Mouse (Mus musculus): ENCODE data around the gene Gm29133. TPM values are rescaled to one million over a fixed set of nuclear protein-coding genes. Genes with fewer than 3 reads are reported as not detected.

The Gm29133 gene
- polyA plus RNA-seq (2014; fragmentation: Illumina TruSeq; extraction: RNeasy Lipid Tissue Mini Kit (QIAGEN cat#74804); ENCODE audit: low replicate concordance) = not detected

GRCm38 (mm10) chr3:75747897-75748296, at the start of gene Gm29133:
Gene Gm29133, plus strand, starts transcription at chr3:75748197.

Other genes starting within 250 kb of the Gm29133 start
- 496 TPM for gene Pdcd10, start 191.3 kb upstream of the Gm29133 start, polyA plus RNA-seq (2014; fragmentation: Illumina TruSeq; extraction: RNeasy Lipid Tissue Mini Kit (QIAGEN cat#74804); ENCODE audit: low replicate concordance)
- gene Serpini1, start 190.7 kb upstream of the Gm29133 start, polyA plus RNA-seq (2014; fragmentation: Illumina TruSeq; extraction: RNeasy Lipid Tissue Mini Kit (QIAGEN cat#74804); ENCODE audit: low replicate concordance) = 3.9 TPM
- gene Golim4, start 208.8 kb downstream of the Gm29133 start, polyA plus RNA-seq (2014; fragmentation: Illumina TruSeq; extraction: RNeasy Lipid Tissue Mini Kit (QIAGEN cat#74804); ENCODE audit: low replicate concordance) = 124 TPM